Mouse (Mus musculus) adrenal gland (tissue): Measurements from ENCODE around the gene Scamp1.

Source experiments
- intact Hi-C: fragments of 180-260 bp; cut with DNase I; formaldehyde crosslinking; loops from one replicate; pipeline ENCODE4 v1.15.1; 2025

The Scamp1 gene

DNA sequence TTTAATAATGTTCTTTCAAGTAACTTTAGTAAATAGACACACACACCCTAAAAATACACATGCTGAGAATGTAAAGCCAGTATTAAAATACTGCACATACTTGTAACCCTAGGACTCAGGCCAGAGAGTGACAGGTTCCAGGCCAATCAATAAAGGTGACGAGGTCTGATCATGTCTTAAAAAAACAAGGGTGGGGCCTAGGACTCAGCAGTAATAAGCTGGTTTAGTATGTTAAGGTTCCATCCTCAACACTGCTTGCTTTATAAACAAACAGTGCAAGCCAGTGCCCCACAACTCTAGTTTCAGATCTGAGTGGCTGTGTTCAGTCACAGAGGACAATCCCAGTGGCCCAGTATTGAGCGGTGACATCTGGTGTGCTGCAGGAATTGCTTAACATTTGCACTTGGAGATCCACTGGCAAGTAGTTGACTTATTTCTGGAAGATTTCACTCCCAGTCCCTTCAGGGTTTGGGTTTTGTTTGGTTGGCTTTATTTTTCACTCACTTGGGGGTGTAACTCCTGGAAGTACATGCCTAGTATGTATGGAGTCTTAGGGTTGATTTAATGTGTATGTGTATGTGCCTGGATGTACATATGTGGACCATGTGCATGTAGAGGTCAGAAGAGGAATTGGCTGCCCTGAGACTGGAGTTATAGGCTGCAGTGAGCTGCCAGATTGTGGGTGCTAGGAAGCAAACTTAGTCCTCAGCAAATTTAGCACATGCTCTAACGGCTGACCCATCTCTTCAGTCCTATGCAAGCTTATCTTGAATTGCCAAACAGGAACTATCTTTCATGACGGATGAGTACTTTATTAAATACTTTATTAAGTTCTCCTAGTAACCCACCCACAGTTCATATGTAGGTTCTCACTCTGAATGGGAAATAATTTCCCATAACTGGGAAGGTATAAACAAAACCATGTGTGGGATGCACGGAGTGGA is 104.9 kb downstream of the Scamp1 start:
- intact Hi-C loops = no loop called here

DNA sequence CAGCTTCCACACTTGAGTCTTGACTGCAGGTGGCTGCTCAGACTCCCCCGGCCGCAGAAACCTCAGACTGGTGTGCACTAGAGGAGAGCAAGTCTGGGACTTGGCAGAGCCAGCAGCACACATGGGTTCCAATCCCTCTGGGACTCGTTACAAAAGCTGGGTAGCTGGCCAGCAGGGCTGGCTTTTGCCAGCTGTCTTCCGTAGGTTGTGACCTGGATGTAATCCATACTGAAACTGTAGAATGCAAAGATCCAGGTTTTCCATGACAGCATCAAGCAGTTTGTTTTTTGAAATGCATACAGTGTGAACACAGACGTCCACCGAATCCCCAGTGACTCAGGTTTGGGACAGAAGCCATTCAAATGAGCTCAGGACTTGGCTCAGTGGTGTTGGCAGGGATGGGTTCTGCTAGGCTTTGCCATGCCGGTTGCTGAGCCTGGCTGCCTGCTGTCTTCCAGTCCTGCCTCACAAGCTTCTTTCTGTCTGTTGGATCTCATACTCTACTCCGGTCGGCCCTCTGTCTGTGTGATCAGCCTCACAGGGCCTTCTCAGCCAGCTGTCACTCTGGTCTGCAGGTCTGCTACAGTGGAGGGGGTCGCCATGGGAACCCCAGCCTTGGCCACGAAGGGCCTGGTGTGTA is 107.1 kb downstream of the Scamp1 start:
- intact Hi-C loops = no loop called here

- intact Hi-C loops = no loop called here
Measured at GRCm38 (mm10) chr13:94177148-94177547, 108.5 kb downstream of the Scamp1 start.

DNA sequence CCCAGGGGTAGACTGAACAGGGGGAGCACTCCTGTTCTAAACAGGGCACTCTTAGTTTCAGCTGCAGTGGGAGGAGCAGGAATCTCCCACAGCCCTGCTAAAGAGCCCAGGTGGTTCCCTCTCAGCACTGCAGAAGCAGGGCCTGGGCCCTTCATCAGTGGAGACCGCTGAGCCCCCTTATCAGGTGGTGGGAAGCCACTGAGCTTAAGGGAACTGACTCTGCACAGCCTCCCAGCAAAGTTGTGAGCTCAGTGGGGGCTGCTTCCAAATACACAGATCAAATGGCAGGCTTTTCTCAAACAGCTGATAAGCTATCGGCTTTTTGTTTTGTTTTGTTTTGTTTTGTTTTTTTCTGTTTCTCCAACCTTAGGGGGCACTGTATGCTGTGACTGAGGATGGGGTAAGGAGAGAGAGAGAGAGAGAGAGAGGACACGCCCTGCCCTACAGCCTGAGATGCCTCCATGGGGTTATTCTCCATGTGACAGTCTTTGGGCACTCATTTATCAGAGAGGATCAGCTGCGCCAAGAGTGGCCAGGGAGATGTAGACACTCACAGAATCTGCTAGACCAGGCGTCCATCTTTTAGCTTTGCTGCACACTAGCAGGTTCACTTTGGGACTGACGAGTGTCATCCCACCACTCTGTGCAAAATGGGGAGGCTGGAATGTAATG is 110.1 kb downstream of the Scamp1 start:
- intact Hi-C loops = no loop called here

- intact Hi-C loops = no loop called here
Measured at GRCm38 (mm10) chr13:94174577-94175279, 110.9 kb downstream of the Scamp1 start.

- intact Hi-C loops = no loop called here
Measured at GRCm38 (mm10) chr13:94173633-94174576, 111.8 kb downstream of the Scamp1 start.

- intact Hi-C loops = no loop called here
Measured at GRCm38 (mm10) chr13:94172533-94173310, 112.9 kb downstream of the Scamp1 start.

- intact Hi-C loops = no loop called here
Measured at GRCm38 (mm10) chr13:94171612-94172011, 114.0 kb downstream of the Scamp1 start.

- intact Hi-C loops = no loop called here
Measured at GRCm38 (mm10) chr13:94169325-94169916, 116.2 kb downstream of the Scamp1 start.

- intact Hi-C loops = no loop called here
Measured at GRCm38 (mm10) chr13:94168319-94168718, 117.3 kb downstream of the Scamp1 start.

- intact Hi-C loops = no loop called here
Measured at GRCm38 (mm10) chr13:94164501-94164900, 121.2 kb downstream of the Scamp1 start.

GRCm38 (mm10) chr13:94159478-94160220 is 126.0 kb downstream of the Scamp1 start:
- intact Hi-C loops = no loop called here

- intact Hi-C loops = no loop called here
Measured at GRCm38 (mm10) chr13:94158864-94159477, 126.7 kb downstream of the Scamp1 start.

- intact Hi-C loops = no loop called here
Measured at GRCm38 (mm10) chr13:94155657-94156429, 129.8 kb downstream of the Scamp1 start.

DNA sequence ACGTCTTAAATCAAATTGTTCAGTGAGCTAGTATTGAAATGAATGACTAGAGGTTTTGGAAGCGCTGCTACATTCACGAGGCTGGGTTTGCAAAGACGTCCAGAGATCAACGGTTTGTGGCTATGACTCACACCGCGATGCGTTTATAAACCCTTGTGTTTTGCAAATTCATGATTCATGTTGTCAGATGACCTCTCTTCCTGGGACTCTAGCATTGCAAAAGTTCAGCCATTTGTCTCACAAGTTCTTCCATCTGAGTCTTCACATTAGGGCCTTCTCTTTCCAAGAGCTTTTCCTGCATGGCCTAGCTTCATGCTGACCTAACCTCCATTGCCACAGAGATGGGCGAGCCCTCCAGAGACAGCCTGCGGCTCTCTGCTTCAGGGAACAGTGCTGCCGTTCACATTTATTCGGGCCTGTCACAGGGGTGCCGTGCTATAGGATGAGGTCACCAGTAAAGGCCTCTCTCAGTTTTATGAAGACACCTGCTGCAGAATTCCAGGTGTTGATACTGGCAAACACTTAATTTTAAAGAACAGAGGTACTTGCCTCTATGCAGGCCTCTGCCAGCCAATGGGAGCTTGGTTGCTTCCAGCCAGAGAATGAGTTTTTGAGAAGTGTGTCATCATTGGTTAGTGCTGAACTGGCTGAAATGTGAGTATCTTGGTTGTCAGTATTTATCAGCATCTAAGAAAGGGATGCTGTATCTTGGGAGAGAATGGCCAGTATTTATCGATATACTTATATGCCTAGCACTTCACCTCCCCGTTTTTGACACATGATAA is 131.0 kb downstream of the Scamp1 start:
- intact Hi-C loops = no loop called here

GRCm38 (mm10) chr13:94153658-94154057 is 132.0 kb downstream of the Scamp1 start:
- intact Hi-C loops = no loop called here
